Mouse (Mus musculus) common myeloid progenitor, adult 5-6 weeks (primary cell): ENCODE results near the gene Mgst2. TPM values are rescaled to one million over a fixed set of nuclear protein-coding genes. Genes with fewer than 3 reads are reported as not detected.

Experiments
- ATAC-seq: replicated peaks from 2 replicates; pipeline ENCODE4 v1.8.0; 2016; ENCODE audit warnings: low read depth, mild to moderate bottlenecking, moderate TSS enrichment, inconsistent platforms; ENCODE audit not compliant: poor library complexity, severe bottlenecking
- total RNA-seq: library from RNA; stranded (forward); fragments of 200-1000, 187-1606 nt; gene quantifications from 2 replicates; pipeline ENCODE4 v1.2.3, GENCODE M21; 2017

The Mgst2 gene
- total RNA-seq, 1 experiment from 2014 or later, result 2.3 TPM

DNA sequence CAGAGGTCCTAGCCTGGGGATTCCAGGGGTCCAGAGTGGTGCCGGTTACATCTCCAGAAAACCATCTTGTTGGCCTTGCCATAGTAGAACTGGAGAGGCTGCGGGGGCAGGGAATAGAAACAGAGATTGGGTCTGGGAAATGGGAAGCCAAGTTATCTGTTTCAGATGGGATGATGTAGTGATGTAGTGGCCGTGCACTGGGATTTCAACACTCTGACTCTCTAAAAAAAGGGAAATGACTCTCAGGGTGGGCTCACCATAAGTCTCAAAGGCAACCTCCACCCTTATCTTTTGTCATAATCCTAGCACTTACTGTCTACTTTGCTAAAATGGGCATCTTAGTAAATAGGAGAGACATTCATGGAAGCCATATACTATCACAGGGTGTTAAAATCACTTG, 37.8 kb downstream of the Mgst2 start:
- ATAC-seq, result peak; percentile 20; the same call in 1 of the 2 replicates

DNA sequence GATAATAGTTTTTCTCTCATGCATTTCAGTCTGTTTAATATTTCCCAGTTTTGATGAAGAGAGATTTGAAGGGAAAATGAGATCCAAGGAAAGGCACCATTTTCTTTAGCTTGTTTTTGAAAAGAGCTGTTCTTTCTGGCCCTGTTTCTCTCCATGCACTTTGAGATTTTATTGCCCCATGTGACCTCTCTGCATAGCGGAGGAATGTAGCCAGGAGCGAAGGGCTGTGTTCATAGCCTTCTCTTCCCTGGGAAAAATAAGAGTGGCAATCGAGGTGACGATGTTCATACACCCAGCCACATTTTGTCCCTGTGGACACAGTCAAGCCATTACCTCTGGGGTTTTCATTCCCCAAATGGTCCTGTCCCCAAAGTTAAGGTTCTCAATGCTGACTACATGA, 40.0 kb downstream of the Mgst2 start:
- no peak for ATAC-seq

DNA sequence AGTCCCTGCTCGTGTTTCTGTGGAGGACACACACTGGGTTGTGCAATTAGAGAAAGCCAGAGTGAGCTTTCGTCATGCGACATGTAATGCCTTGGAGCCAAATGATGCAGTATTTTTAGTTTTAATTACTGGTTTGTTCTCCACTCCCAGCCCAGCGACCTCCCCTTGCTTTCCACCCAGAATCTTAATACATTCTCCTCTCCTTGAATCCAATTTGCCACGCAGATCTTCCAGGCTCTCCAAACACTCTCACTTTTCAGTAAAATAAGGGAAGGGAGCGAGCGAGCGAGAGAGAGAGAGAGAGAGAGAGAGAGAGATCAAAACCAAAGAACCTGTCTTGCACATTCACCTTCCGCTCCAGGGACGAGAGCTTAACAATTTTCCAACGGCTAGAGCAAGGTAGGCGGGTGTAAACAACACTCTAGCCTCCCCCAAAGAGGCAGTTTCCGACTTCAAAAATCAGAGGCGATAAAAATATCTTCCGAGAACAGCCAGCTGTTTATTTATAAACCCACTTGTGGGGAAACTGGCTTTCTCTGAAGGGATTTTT, 40.6 kb downstream of the Mgst2 start:
- ATAC-seq, result no peak; the same call in 1 of the 2 replicates

DNA sequence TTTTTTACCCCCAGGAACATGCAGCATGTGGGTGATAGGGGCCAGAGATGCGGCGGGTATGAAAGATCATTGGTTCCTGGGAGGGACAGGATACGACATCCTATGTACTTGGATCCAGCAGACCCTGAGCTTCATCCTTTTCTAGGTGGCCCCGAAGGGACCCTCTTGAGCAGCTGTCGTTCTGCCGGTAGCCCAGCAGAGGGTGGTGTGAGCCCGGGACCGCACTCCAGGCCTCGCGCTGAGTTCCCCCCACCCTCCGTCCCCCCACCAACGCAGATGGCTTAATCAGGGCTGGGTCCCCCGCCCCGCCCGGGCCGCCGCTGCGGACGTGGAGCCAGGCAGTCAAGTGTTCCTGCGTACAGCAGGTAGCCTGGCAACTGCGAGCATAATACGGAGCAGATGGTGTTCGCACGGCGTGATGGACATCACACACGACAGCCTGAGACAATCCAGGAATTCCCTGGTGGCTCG, 41.2 kb downstream of the Mgst2 start:
- ATAC-seq, result peak; percentile 83

DNA sequence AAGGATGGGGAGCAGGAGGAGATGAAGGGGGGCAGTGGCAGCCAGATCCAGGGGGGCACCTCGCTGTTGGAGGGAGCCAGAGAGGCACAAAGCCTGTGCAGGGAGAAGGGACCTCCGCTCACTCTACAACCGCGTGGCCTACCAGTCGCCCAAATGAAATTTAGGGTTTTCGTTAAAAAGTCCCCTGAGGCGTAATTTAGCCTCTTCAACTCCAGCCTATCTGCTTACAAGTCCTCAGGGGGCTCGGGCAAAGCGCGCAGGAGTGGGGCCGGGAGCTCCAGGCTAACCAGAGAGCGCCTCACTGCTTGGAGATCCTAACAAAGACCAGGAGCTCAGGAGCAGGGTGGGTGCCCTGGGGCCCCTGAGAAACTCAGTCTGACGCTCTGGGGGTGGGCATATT, 41.8 kb downstream of the Mgst2 start:
- peak; percentile 37; the same call in 1 of the 2 replicates for ATAC-seq

DNA sequence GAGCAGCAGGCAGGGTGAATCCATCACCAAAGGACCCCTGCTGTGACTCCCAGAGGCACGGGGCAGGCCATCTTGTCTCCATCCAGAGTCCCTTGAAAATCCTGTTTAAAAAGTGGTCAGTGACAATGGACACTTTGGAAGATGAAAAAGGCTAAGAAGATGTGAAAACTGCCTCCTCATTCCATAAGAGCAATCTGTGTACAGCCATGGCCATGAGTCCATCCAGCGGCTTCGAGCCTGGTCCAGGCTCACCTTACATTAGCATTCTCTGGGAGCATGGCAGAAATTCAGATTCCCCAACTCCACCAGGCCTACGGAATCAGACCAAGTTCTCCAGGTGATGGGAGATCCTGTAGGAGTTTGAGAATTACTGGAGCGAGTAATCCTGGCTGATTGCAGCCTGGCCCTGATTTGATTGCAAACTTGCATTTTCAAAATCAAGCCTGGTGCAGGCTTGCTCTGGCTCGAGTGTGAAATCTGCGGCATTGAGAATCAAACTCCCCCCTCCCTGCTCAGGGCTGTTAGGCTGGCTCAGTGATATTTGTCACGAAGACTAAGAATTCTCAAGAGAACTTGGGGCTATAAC, 42.6 kb downstream of the Mgst2 start:
- no peak for ATAC-seq

DNA sequence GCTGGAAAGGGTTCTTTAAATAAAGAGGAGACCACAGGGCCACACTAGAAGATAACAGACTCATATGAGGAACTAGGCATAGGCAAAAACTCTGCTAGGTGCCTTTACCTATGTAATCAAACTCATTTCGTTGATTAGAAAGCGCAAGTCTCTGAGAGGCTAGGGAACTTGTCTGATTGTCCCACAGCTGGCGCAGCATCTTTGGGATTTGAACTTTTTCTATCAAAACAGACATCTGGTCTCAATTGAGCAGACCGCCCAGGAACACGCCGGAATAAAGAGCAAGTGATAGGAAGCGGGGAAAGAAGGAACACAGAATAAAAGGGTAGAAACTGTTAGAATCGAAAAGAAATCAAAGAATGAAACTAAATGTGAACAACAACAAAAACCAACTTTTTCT, 43.3 kb downstream of the Mgst2 start:
- no peak for ATAC-seq

DNA sequence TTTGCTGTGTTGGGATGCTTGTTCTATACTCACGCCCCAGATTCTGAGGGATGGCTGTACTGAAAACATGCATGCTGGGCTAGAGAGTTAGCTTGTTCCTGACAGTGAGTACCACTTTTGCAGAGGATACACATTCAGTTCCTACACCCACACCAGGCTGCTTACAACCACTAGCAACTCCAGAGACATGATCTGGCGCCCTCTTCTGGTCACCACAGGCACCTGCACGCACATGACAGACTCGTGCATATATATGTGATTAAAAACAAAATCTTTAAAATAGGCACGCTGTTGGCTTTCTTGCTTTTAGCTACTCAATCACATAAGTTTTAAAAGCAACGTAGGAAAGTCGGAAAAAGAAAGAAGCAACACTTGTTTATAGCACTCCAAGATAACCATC, 45.1 kb downstream of the Mgst2 start:
- ATAC-seq, result no peak

DNA sequence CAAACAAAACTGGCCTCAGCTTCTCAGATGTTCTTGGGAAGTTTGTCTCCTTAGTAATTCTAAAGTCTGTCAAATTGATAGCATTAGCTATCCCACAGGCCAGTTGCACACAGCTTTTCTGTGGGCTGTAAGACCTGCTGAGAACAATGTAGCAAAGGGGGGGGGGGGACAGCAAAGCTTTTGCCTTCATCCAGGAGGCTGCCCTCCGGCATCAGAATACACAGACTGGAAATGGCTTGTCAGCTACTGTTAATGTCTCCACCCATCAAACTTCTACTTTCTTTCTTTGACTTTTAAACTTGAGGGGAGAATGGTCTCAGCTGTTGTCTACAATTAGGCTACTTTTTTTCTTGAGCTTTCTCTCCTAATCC, 48.2 kb downstream of the Mgst2 start:
- no peak for ATAC-seq

DNA sequence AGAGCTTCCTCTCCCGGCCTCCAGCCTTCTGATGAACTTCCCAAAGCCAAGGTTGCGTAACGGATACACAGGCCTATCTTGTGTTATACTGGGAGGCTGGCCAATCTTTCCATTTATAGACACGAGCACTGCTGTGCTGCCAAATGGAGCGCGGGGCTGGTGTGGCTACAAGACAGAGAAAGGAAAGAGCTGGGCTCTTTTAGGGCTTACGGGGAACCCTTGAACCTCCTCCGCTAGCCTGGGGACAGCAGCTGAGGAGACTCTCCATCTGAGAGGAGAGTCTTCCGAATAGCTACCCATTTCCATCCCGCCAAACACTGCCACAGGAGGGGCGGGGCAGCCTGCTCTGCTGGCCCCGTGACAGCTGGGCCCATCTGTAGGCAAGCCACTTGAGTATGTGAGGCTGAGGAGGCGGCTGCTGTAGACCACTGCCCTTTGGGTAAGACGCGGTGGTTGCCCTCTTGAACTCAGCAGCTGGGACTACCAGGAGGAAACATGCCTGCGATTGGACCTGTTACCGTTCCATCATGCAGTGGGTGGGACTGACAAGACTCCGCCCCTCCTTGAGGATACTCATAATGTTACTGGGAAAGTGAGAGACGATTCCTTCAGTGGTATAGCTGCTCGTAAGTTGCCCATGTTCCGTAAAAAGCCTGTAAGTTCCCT, 48.7 kb downstream of the Mgst2 start:
- peak; percentile 17 for ATAC-seq

DNA sequence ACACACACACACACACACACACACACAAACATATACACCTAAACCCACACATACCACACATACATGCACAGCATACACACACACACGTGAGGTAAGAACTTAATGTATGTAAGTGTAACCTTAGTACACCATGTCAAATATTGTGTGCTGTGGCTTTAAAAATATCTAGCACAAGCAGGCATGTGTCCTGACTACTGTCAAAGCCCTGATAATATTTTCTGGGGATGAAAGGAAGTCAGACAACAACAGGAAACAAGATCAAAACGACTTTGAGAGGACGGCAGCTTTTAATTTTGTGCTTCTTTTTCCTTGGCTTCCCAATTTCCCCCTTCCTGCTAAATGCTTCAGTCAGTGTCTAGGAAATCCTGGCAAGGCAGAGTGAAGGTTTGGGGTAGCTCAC, 52.2 kb downstream of the Mgst2 start:
- peak; percentile 56 for ATAC-seq

DNA sequence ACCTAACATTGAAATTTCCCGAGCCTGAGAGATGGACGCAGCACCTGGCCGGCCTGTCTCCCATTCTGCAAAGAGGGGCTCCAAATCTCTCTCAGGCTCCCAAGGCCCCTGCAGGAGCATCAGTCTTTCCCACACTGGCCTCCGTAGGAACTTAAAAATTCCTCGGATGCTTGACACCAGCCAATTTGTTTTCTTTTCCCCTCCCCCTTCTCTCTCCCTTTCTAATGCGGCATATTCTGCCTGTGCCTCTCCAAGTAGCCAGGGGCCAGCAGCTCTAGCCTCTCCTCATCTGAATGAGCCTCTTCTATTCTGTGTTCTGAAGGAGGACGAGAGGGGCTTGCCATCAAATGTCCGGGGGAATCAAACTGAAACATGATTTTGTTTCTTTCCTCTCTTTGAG, 53.1 kb downstream of the Mgst2 start:
- ATAC-seq, result no peak

DNA sequence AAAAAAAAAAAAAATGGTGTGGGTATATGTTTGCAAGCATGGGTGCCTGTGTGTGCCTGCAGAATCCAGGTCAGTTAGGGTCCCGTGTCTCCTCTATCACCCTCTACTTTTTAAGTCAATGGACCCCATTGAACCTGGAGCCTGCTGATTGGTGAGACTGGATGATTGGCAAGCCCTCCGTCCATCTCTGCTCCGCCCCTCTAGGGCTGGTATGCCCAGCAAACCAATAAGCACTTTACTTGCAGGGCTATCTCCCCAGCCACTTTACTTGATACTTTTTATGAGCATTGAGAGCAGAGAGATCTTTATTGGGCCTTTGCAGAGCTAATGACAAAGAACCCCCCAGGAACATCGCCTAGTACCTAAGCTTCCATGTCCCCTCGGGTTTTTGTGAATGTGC, 54.3 kb downstream of the Mgst2 start:
- no peak for ATAC-seq

DNA sequence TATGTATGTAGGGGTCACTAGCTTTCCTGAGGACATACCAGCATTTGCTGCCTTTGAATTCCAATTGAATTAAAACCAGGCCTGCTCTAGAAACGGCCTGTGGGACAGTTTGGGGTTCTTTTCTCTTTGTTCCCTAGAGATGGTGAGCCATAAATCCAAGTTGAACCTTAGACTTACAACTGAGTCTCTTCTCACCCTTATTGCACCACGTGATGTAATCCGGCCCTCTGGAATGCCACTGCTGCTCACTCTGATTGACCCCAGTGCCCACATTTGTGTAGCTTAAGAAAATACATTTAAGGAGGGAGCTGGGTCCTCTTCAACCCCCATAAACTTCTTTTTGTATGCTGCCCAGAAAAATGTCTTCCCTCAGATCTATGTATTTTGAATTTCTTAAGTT, 57.3 kb downstream of the Mgst2 start:
- no peak for ATAC-seq

DNA sequence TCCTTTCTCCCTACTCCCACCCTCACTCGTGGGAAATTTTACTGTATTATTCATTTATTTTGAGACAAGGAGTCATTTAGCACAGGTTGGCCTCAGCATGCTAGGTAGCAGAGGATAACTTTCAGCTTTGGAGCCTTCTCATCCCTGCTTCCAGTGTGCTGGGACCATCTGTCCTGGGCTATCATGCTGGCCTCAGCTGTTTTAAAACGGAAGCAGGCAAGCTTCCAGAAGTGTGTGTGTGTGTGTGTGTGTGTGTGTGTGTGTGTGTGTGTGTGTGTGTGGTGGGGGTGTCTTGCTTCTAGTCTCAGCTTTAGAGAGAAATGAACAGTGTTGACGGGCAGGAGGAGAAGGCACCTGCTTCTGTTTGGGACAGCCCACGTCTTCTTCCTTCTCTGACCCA, 57.7 kb downstream of the Mgst2 start:
- ATAC-seq, result no peak

DNA sequence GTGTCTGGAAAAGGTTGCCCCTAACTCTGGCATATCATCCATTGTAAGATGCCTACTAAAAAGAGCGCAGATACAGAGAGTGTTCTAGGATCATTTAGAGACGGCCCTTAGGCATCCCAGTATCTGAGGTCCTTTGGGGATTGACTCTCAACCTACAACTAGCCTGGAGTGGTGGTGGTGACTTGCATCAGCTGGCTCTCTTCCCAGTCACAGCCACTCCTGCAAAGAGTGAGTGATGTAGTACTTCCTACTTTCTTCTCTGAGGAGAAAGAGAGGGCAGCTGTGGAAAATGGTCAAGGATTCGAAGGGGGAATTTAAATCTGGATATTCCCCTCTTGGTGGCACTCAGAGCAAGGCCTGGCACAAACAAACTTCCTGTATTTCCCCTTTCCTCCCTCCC, 59.2 kb downstream of the Mgst2 start:
- ATAC-seq, result no peak

DNA sequence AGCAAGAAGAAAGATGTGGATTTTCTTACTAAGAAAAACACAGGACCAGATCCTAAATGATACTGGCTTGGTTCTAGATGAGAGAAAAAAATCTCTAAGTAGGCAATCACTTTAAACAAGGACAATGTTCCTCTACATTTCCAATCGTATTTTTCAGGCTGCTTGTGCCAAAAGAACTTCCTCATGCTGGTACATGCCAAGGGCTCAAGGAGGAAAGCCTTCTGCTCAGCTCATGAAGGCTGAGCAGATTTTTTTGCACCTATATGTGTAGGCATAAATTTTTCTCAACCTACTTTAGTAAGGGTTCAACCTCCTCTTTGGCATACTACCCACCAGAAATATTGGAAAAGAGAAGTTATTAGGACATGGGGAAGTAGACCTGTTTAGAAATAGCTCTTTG, 59.8 kb downstream of the Mgst2 start:
- ATAC-seq, result no peak

DNA sequence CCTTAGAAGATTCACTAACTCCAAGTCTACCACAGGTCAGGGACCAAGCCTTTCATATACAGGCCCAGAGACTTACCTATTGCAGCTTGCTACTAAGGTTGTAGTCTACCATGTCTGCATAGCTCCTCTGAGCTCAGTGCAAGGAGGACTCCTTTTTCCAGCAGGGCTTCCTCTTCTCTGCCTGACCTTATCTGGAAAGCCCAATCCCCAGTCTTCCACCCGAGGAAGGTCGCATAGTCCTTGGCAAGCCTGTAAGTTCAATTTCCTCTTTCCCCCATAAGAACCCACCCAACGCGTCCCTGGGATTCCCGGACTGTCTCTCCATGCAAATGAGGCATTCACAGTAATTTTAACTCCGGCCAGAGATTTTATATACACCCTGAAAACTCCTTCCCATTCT, 66.1 kb downstream of the Mgst2 start:
- ATAC-seq, result no peak

DNA sequence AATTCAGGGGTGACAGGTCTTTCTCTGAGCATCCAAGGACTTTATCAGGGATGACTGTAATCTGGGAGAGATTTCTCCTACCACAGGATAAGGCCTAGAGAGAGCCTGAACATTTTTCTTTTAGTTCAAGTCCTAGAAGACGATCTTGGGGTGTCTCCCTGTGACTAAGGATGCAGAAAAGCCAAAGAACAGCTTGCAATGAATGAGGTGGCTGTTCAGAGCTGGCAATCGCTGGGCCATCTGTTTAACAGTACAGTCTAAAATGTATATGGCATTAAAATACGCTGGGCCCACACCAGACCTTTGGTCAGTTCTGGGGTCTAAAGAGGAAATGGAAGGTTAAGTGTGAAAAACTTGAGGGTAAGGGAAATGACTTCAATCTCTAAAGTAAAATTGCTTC, 67.3 kb downstream of the Mgst2 start:
- ATAC-seq, result no peak; the same call in 1 of the 2 replicates

DNA sequence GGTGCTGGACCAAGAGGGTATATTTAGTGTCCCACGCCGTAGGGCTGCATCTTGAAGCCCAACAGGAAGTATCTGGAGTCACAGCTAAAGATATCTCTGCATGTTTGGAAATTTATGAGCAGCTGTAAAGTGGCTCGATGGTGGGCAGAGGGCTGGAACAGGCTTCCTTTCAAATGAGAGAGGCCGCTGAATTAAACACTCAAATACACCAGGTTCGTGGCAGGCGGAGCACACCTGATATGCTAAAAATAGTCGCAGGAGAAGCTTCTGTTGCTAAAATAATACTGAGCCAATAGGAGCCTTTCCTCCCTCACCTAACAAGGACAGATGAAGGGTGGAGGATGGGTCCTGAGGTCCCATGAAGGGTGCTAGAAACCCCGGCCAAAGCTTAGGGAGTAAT, 67.8 kb downstream of the Mgst2 start:
- ATAC-seq, result peak; percentile 42

DNA sequence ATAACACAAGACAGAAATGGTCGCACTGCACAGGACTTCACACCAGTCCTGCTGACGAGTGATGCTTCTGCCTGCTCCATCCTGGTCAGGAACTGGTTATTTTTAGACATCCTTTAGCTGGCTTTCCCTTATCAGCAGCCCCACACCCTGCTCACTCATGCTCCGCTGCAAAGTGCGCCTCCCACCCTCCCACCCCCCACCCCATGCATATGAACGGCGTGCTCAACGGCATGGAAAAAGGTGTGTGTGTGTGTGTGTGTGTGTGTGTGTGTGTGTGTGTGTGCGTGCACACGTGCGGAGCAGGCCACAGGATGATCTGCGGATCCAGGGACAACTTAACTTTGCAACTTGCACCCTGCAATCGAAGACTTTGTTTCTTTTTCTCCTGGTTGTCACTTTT, 68.3 kb downstream of the Mgst2 start:
- ATAC-seq, result peak; percentile 65
